Mouse (Mus musculus) cerebellum, adult (tissue): ENCODE results near the gene Gm5868.

Experiments used
- ATAC-seq: cut with Nextera tagmentation; 2 replicates; pipeline ENCODE4 v1.9.2; 2017; ENCODE audit warnings: mild to moderate bottlenecking, moderate library complexity, mixed read lengths; ENCODE audit not compliant: insufficient number of reproducible peaks, low FRiP score, low TSS enrichment

Gm5868 gene

GRCm38 (mm10) chr5:72551209-72551608, 36.1 kb downstream of the Gm5868 start:
- ATAC-seq: no peak
